Mouse (Mus musculus) CD8-positive naive resting alpha-beta T cell, adult 57 days (primary cell): Measurements from ENCODE around the gene Gm17662. TPM values are rescaled to one million over a fixed set of nuclear protein-coding genes. Genes with fewer than 3 reads are reported as not detected.

Source experiments
- total RNA-seq: library from RNA; stranded (reverse); gene quantifications from one replicate; pipeline ENCODE4 v1.2.4, GENCODE M21; 2023

Gene Gm17662
- total RNA-seq = not detected

DNA sequence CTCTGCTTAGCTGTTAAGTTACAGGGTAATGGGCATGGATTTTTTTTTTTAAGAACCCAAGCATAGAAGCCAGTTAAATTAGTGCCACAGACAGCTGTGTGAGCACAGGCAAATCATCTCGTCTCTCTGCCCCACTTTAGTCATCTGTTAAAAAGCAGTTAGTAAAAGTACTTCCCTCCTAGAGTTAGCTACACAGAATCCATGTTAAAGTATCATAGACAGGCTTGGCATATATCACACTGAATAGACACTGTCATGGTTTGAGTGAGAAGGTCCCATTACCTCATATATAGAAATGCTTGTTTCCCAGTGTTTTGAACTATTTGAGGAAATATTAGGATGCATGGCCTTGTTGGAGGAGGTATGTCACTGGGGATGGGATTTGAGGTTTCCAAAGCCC lies at the start of gene Gm17662:
Gm17662 (plus strand) TSS at position 301 of the 400 bp plus-strand sequence.

DNA sequence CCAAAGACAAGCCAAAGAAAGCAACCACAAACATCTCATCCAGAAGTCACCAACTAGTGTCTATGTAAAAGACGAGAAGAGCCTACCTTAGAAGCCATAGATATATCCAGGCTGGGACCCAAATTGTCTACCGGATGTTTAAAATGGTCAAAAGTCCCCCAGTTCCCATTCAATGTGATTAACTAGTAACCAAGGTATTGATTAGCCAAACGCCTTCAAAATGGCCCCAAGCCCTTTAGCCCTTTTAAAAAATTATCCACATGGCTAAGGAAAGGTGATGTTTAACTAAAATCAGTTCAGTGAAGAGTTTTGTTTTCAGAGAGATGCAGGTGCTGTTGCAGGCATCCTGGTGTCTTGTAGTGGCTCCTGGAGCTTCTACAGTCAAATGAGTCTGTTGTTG lies 19.2 kb downstream of the Gm17662 start, which contains the start of gene C8a:
C8a (minus strand) TSS at position 76 of the 400 bp plus-strand sequence.

Other genes starting within 250 kb of the Gm17662 start
- gene C8b, start 91.0 kb upstream of the Gm17662 start, total RNA-seq = not detected
- not detected for gene C8a, start 19.1 kb downstream of the Gm17662 start, total RNA-seq
- gene Fyb2, start 56.1 kb downstream of the Gm17662 start, total RNA-seq = not detected